Mouse (Mus musculus) frontal cortex, postnatal 14 days (tissue): ENCODE results near the gene Mup5.
"Not testable (repeated sequence)": the region's sequence is repeated elsewhere in the genome, so short reads cannot be mapped to it uniquely, and the experiment has no call there.

Experiments
- DNase-seq, 2 experiments: peaks; one replicate each; pipeline ENCODE4 v3.0.0; 2022; ENCODE audit warnings: low spot score in 2 of 2

Mup5 gene

GRCm38 (mm10) chr4:61834952-61835708, at the start of gene Mup5:
TSS of gene Mup5 (minus strand) at chr4:61835233.
- no peak for DNase-seq

GRCm38 (mm10) chr4:61858160-61858559, 23.1 kb upstream of the Mup5 start:
- no peak for DNase-seq

- DNase-seq, result no peak
These were observed 21.0 kb upstream of the Mup5 start for GRCm38 (mm10) chr4:61855831-61856698.

- no peak for DNase-seq
These were observed 20.3 kb upstream of the Mup5 start for GRCm38 (mm10) chr4:61855344-61855743.

GRCm38 (mm10) chr4:61844758-61845455, 9.9 kb upstream of the Mup5 start:
- no peak for DNase-seq

GRCm38 (mm10) chr4:61829211-61829610, 5.8 kb downstream of the Mup5 start:
- no peak for DNase-seq

- DNase-seq, result no peak
These were observed 11.8 kb downstream of the Mup5 start for GRCm38 (mm10) chr4:61823185-61823584.

- not testable (repeated sequence) for DNase-seq
These were observed 12.5 kb downstream of the Mup5 start for GRCm38 (mm10) chr4:61822541-61822940.

- DNase-seq, result no peak
These were observed 19.4 kb downstream of the Mup5 start for GRCm38 (mm10) chr4:61815602-61816001.

- no peak for DNase-seq
These were observed 21.6 kb downstream of the Mup5 start for GRCm38 (mm10) chr4:61813435-61813834.

- DNase-seq, result peak in 1 of 2 experiments; percentile 34
These were observed 23.8 kb downstream of the Mup5 start for GRCm38 (mm10) chr4:61811193-61811592.

- DNase-seq, result not testable (repeated sequence)
These were observed 26.1 kb downstream of the Mup5 start for GRCm38 (mm10) chr4:61808926-61809325.

- not testable (repeated sequence) for DNase-seq
These were observed 45.3 kb downstream of the Mup5 start for GRCm38 (mm10) chr4:61789699-61790098.

GRCm38 (mm10) chr4:61784231-61784630, 50.8 kb downstream of the Mup5 start:
- not testable (repeated sequence) for DNase-seq

GRCm38 (mm10) chr4:61782169-61782568, 52.9 kb downstream of the Mup5 start, which contains the start of gene Mup19:
TSS of gene Mup19 (minus strand) at chr4:61782269.
- not testable (repeated sequence) for DNase-seq
